Mouse (Mus musculus) adrenal gland, postnatal 25 days (tissue): ENCODE results near the gene Micu1. TPM values are rescaled to one million over a fixed set of nuclear protein-coding genes. Genes with fewer than 3 reads are reported as not detected.
"Not testable (repeated sequence)": the region's sequence is repeated elsewhere in the genome, so short reads cannot be mapped to it uniquely, and the experiment has no call there.

Source experiments
- DNase-seq: peaks from one replicate; pipeline ENCODE4 v3.0.0; 2021; ENCODE audit warnings: mixed read lengths
- long read RNA-seq: library from polyadenylated mRNA; stranded (forward); transcript quantifications from one replicate; pipeline ENCODE4 v2.0.0, GENCODE M21; 2021
- total RNA-seq: library from RNA; stranded (reverse); gene quantifications from 2 replicates; pipeline ENCODE4 v1.2.3, GENCODE M21; 2021

The Micu1 gene
- total RNA-seq = 66.3 and 73.6 TPM in 2 replicates
- long read RNA-seq, transcript Micu1-204 (12 exons, 2,442 nt) = major isoform, 120 of 154 reads
- long read RNA-seq, partial matches to known transcripts = 12 of 154 reads
- long read RNA-seq, other reads (novel, unspliced or antisense) = 16 of 154 reads

- peak; percentile 96 for DNase-seq
These were observed at the start of gene Micu1 for GRCm38 (mm10) chr10:59702207-59703032. Gene Micu1, plus strand, starts transcription at chr10:59702477.

- DNase-seq = no peak
These were observed 45.5 kb upstream of the Micu1 start for GRCm38 (mm10) chr10:59656799-59657198.

- DNase-seq = no peak
These were observed 37.5 kb upstream of the Micu1 start for GRCm38 (mm10) chr10:59664765-59665164.

GRCm38 (mm10) chr10:59665503-59666291 lies 36.6 kb upstream of the Micu1 start:
- no peak for DNase-seq

- DNase-seq = peak; percentile 5
These were observed 34.9 kb upstream of the Micu1 start for GRCm38 (mm10) chr10:59667377-59667776.

- DNase-seq = no peak
These were observed 33.8 kb upstream of the Micu1 start for GRCm38 (mm10) chr10:59668491-59668890.

- DNase-seq = no peak
These were observed 24.4 kb upstream of the Micu1 start for GRCm38 (mm10) chr10:59677836-59678235.

- no peak for DNase-seq
These were observed 23.1 kb upstream of the Micu1 start for GRCm38 (mm10) chr10:59679189-59679588.

- not testable (repeated sequence) for DNase-seq
These were observed 16.7 kb upstream of the Micu1 start for GRCm38 (mm10) chr10:59685586-59685985.

- DNase-seq = no peak
These were observed 15.2 kb upstream of the Micu1 start for GRCm38 (mm10) chr10:59687126-59687525.

GRCm38 (mm10) chr10:59689836-59690235 lies 12.4 kb upstream of the Micu1 start:
- no peak for DNase-seq

- no peak for DNase-seq
These were observed 9.8 kb upstream of the Micu1 start for GRCm38 (mm10) chr10:59692441-59692840.

- no peak for DNase-seq
These were observed 8.2 kb upstream of the Micu1 start for GRCm38 (mm10) chr10:59694104-59694503.

GRCm38 (mm10) chr10:59699516-59699915 lies 2.8 kb upstream of the Micu1 start:
- no peak for DNase-seq

- DNase-seq = no peak
These were observed 472 bp upstream of the Micu1 start for GRCm38 (mm10) chr10:59701805-59702204.

- DNase-seq = no peak
These were observed 933 bp downstream of the Micu1 start for GRCm38 (mm10) chr10:59703060-59703760.

GRCm38 (mm10) chr10:59706991-59707546 lies 4.8 kb downstream of the Micu1 start:
- no peak for DNase-seq

GRCm38 (mm10) chr10:59707595-59707994 lies 5.3 kb downstream of the Micu1 start:
- DNase-seq = no peak

- DNase-seq = peak; percentile 40
These were observed 7.0 kb downstream of the Micu1 start for GRCm38 (mm10) chr10:59709281-59709680.

GRCm38 (mm10) chr10:59710246-59710645 lies 8.0 kb downstream of the Micu1 start:
- no peak for DNase-seq

GRCm38 (mm10) chr10:59712062-59712461 lies 9.8 kb downstream of the Micu1 start:
- no peak for DNase-seq

GRCm38 (mm10) chr10:59720017-59720416 lies 17.7 kb downstream of the Micu1 start:
- no peak for DNase-seq
